Mouse (Mus musculus): Measurements from ENCODE around the gene Tmem240. TPM values are rescaled to one million over a fixed set of nuclear protein-coding genes. Genes with fewer than 3 reads are reported as not detected.

Tmem240 gene
- polyA plus RNA-seq, 1 experiment from 2014 or later, result 6.5 TPM

Small RNA genes lying within 50 kb of the gene (microRNA-seq; reads per million reads assigned to microRNA genes)
- gene Gm27743, result not detected

Other genes with a start within 250 kb of the Tmem240 start
- gene Gnb1, start 243.4 kb upstream of the Tmem240 start, polyA plus RNA-seq (2016; fragmentation: Nextera tagmentation; extraction: Ambion mirVana), result 762 and 837 TPM in 2 replicates
- gene Nadk, start 172.4 kb upstream of the Tmem240 start, polyA plus RNA-seq (2016; fragmentation: Nextera tagmentation; extraction: Ambion mirVana), result 86.9 and 88.2 TPM in 2 replicates
- gene Slc35e2, start 133.4 kb upstream of the Tmem240 start, polyA plus RNA-seq (2016; fragmentation: Nextera tagmentation; extraction: Ambion mirVana), result 16.2 and 16.7 TPM in 2 replicates
- 76.8 and 79.5 TPM in 2 replicates for gene Cdk11b, start 109.9 kb upstream of the Tmem240 start, polyA plus RNA-seq (2016; fragmentation: Nextera tagmentation; extraction: Ambion mirVana)
- not detected in 2 replicates for gene Gm10563, start 89.4 kb upstream of the Tmem240 start, polyA plus RNA-seq (2016; fragmentation: Nextera tagmentation; extraction: Ambion mirVana)
- gene Mmp23, start 81.4 kb upstream of the Tmem240 start, polyA plus RNA-seq (2016; fragmentation: Nextera tagmentation; extraction: Ambion mirVana), result 3.9 and 4.3 TPM in 2 replicates
- gene Mib2, start 65.6 kb upstream of the Tmem240 start, polyA plus RNA-seq (2016; fragmentation: Nextera tagmentation; extraction: Ambion mirVana), result 33.8 and 38.1 TPM in 2 replicates
- 10.6 and 11.6 TPM in 2 replicates for gene Fndc10, start 40.5 kb upstream of the Tmem240 start, polyA plus RNA-seq (2016; fragmentation: Nextera tagmentation; extraction: Ambion mirVana)
- 151 and 160 TPM in 2 replicates for gene Ssu72, start 30.0 kb upstream of the Tmem240 start, polyA plus RNA-seq (2016; fragmentation: Nextera tagmentation; extraction: Ambion mirVana)
- gene Atad3a, start 26.3 kb downstream of the Tmem240 start, polyA plus RNA-seq (2016; fragmentation: Nextera tagmentation; extraction: Ambion mirVana), result 85.2 and 90.7 TPM in 2 replicates
- 16.6 and 17.9 TPM in 2 replicates for gene Vwa1, start 39.9 kb downstream of the Tmem240 start, polyA plus RNA-seq (2016; fragmentation: Nextera tagmentation; extraction: Ambion mirVana)
- gene Tmem88b, start 51.1 kb downstream of the Tmem240 start, polyA plus RNA-seq (2016; fragmentation: Nextera tagmentation; extraction: Ambion mirVana), result 0.56 and 0.86 TPM in 2 replicates
- not detected in 2 replicates for gene Ankrd65, start 55.6 kb downstream of the Tmem240 start, polyA plus RNA-seq (2016; fragmentation: Nextera tagmentation; extraction: Ambion mirVana)
- 226 and 242 TPM in 2 replicates for gene Mrpl20, start 68.1 kb downstream of the Tmem240 start, polyA plus RNA-seq (2016; fragmentation: Nextera tagmentation; extraction: Ambion mirVana)
- gene Ccnl2, start 77.7 kb downstream of the Tmem240 start, polyA plus RNA-seq (2016; fragmentation: Nextera tagmentation; extraction: Ambion mirVana), result 203 and 204 TPM in 2 replicates
- 142 and 144 TPM in 2 replicates for gene Aurkaip1, start 96.5 kb downstream of the Tmem240 start, polyA plus RNA-seq (2016; fragmentation: Nextera tagmentation; extraction: Ambion mirVana)
- gene Mxra8, start 104.9 kb downstream of the Tmem240 start, polyA plus RNA-seq (2016; fragmentation: Nextera tagmentation; extraction: Ambion mirVana), result 26.7 and 27.1 TPM in 2 replicates
- gene Dvl1, start 112.6 kb downstream of the Tmem240 start, polyA plus RNA-seq (2016; fragmentation: Nextera tagmentation; extraction: Ambion mirVana), result 26.2 and 32.1 TPM in 2 replicates
- 0.28 and 0.56 TPM in 2 replicates for gene Tas1r3, start 128.6 kb downstream of the Tmem240 start, polyA plus RNA-seq (2016; fragmentation: Nextera tagmentation; extraction: Ambion mirVana)
- 19.5 and 22.1 TPM in 2 replicates for gene Cptp, start 134.6 kb downstream of the Tmem240 start, polyA plus RNA-seq (2016; fragmentation: Nextera tagmentation; extraction: Ambion mirVana)
- gene Ints11, start 134.7 kb downstream of the Tmem240 start, polyA plus RNA-seq (2016; fragmentation: Nextera tagmentation; extraction: Ambion mirVana), result 77.0 TPM in 2 replicates
- gene Pusl1, start 157.0 kb downstream of the Tmem240 start, polyA plus RNA-seq (2016; fragmentation: Nextera tagmentation; extraction: Ambion mirVana), result 46.6 and 52.0 TPM in 2 replicates
- 65.5 and 68.0 TPM in 2 replicates for gene Acap3, start 157.0 kb downstream of the Tmem240 start, polyA plus RNA-seq (2016; fragmentation: Nextera tagmentation; extraction: Ambion mirVana)
- gene Ube2j2, start 209.0 kb downstream of the Tmem240 start, polyA plus RNA-seq (2016; fragmentation: Nextera tagmentation; extraction: Ambion mirVana), result 159 and 167 TPM in 2 replicates
- 17.2 and 19.0 TPM in 2 replicates for gene C1qtnf12, start 227.5 kb downstream of the Tmem240 start, polyA plus RNA-seq (2016; fragmentation: Nextera tagmentation; extraction: Ambion mirVana)

Measured in neural tube, embryonic 12.5 days (tissue).